Mouse (Mus musculus): ENCODE measurements around the gene Ccl26.

Ccl26 gene

GRCm38 (mm10) chr5:135544032-135544558, 19.3 kb downstream of the Ccl26 start:
- no peak for DNase-seq (ENCODE audit: low read depth, low spot score)

- peak; percentile 79 for DNase-seq (ENCODE audit: low read depth, low spot score)
Measured at GRCm38 (mm10) chr5:135537794-135538214, 25.6 kb downstream of the Ccl26 start.

DNA sequence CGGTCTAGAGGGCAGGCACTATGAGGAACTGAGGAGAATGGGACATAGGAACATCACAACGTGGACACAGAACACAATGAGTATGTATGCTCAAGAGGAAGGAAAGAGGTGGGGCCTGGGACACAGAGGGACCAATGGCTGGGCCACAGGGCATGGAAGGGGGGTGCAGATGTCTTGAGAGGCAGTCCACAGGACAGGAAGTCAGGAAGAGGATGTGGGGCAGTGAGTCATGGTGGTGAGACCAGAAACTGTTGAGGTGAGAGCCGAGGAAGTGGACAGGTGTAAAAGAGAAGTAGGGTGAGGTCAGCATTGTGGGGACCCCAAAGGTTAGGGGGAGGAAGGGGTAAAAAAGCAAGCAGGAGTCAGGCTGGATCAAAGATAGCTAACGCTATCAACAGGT, 26.0 kb downstream of the Ccl26 start:
- peak; percentile 83 for DNase-seq (ENCODE audit: low read depth, low spot score)

DNA sequence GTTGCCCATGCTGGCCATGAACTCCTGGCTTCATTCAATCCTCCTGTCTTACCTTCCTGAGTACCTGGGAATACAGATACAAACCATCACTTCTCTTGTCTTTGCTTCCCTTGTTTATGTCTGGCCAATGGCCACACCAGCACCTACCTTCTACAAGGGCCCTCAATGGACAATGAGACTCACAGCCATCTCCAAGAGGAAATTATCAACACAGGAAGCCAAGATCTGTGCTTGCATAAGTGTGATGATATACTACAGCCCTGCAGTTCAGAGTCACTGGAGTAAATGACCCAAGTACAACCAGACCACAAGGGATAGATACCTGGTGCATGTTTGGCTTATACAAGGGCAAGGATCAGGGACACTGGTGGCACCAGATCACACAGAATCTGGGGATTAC, 27.5 kb downstream of the Ccl26 start:
- DNase-seq (ENCODE audit: low read depth, low spot score), result no peak

GRCm38 (mm10) chr5:135533431-135533830, 29.9 kb downstream of the Ccl26 start:
- DNase-seq (ENCODE audit: low read depth, low spot score), result no peak

GRCm38 (mm10) chr5:135531306-135531845, 32.0 kb downstream of the Ccl26 start:
- no peak for DNase-seq (ENCODE audit: low read depth, low spot score)

- DNase-seq (ENCODE audit: low read depth, low spot score), result no peak
Measured at GRCm38 (mm10) chr5:135529964-135530363, 33.4 kb downstream of the Ccl26 start.

DNA sequence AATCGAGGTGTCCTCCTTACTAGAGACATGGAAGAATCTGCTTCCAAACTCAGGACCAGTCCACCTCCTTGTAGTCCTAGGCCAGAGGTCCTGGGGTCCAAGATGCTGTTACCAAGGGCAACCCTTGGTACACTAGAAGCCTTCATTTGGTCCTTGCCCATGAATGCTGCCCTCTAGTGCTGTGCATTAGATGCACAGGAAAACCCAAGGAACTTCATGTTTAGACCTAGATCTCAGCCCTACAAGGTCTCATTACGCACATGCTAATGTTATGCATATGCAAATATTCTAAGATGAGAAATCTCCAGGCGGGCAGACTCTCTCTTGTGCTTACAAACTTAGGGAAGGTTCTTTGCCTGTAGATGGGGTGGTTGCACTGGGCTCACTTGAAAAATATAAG, 34.1 kb downstream of the Ccl26 start:
- no peak for DNase-seq (ENCODE audit: low read depth, low spot score)

DNA sequence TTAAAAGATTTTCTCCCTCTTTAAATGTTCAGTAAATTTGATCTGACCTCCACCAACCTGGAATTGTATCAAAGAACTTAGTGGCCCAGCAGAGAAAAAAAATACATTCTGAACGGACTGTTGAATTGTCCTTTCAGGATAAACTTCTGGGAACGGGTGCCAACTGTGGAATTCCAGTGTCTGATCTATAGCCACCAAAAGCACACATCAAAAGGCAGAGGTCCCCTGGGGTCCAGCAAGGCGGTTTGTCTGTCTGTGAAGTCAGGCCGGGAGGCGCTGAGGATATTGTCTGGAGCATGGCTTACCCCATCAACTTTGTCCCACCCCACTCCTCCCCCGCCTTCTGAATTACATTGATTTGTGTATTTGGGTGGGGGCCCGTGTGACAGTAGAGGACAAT, 35.4 kb downstream of the Ccl26 start:
- no peak for DNase-seq (ENCODE audit: low read depth, low spot score)

DNA sequence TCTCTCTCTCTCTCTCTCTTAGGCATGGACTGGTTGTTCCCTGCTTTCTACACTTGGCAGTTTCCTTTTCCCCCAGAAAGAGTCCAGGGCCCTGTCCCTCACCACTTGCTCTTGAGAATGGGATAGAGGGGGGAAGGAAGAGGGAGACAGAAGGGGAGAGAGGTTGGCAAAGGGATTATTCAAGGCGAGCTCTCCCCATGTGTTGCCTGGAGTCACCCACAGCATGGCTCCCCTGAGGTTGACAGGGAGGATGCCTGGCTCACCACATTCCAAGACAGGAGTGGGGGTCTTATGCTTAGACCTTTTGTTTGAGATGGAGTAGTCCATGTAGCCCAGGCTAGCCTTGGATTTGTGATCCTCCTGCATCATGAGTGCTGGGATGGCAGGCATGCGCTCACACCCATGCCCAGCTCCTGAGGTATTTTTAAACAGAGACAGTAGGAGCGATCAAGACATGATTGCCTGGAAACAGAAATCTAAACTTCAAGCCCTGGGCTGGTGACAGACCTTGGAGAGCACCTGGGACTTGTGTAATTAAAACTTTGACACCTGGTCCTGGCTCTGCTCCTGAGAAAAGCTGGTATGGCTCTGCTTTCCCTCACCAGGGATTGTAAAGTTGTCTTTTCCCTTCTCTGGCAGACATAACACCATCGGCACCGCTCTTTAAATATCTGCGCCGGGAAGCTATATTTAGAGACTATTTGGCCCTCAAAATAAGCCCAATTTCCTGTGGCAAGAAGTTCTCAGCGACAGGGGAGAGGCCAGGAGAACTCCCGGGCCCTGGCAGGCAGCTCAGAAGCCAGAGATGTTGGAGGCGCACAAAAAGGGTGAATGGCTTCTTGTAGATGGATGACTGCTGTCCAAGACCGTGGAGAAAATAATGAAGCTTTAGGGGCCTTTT, 38.5 kb downstream of the Ccl26 start:
- DNase-seq (ENCODE audit: low read depth, low spot score), result no peak

DNA sequence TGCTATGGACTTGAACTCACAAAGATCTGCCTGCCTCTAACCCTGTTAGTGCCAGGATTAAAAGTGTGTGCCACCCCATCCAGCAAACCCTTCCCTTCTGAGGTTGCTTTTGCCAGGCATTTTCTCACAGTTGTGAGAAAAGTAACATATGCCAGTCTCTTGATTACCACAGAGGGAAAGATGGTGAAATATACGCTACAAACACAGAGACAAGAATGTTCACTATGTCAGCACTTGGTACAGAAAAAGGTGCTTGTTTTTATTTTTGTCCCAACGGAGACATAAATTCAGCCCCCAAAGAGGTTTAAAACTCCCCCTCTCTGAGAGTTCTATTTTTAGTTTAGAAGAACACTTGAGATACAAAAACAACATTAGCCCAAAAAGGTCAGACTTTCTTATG, 39.3 kb downstream of the Ccl26 start:
- DNase-seq (ENCODE audit: low read depth, low spot score), result no peak

GRCm38 (mm10) chr5:135522111-135522722, 41.2 kb downstream of the Ccl26 start:
- DNase-seq (ENCODE audit: low read depth, low spot score), result no peak

DNA sequence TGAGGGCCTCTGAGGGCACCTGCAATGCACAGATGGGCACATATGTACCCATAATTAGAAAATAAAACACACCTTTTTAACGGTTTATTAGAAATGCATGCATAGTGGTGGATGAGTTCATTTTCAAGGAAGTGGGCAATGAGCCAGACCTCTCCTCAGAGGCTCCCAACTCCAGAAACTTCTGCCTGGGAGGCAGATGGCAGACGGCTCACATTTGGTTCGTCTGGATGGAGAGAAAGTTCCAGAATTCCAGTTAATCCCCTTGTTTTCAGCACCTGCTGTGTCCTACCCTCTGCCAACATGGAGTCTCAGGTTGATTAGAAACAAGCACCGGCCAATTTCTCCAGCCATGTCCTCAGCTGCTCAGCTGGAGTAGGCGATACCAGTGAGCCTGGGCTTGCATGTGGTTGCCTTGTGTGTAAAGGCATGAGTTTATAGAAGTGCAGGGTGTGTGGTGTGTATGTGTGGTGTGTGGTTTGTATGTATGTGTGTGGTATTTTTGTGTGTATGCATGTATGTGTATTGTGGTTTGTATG, 46.0 kb downstream of the Ccl26 start:
- DNase-seq (ENCODE audit: low read depth, low spot score), result no peak

DNA sequence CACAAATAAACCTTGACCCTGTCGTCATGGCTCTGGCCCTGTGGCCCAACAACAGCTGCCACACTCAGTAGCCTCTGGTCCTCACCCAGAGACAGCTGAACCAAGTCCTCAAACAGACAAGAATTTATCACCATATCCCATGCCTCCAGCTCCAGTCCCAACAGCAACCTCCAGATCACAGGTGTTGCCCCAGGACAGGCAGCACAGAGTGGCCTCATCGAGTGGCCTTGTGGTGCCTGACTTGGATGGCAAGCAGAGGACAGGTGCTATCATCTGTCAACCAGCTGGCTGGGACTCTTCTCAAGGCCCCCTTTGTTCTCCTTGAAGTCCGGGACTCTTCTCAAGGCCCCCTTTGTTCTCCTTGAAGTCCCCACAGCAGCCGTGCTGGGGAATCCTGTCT, 50.2 kb downstream of the Ccl26 start:
- no peak for DNase-seq (ENCODE audit: low read depth, low spot score)

- DNase-seq (ENCODE audit: low read depth, low spot score), result no peak
Measured at GRCm38 (mm10) chr5:135511105-135511504, 52.3 kb downstream of the Ccl26 start.

Data from CD4-positive helper T cell, adult 2 months (primary cell).